In genomic region chr2:49840573-49840972, GRCm38 (mm10) we compare ENCODE assay signal across 8 mouse cellular contexts. TPM values are rescaled to one million over a fixed set of nuclear protein-coding genes. Genes with fewer than 3 reads are reported as not detected.
A peak's percentile ranks its signal among the peaks of the same experiment; 100 is the strongest.
DNase-seq lines count a peak whose midpoint lies in the region; ATAC-seq and TF ChIP-seq lines count a peak whose summit lies in the region.

No protein-coding gene starts in this region.

- H3K9ac ChIP-seq in forebrain, embryonic 12.5 days = no peak overlapping the region
- H3K9ac ChIP-seq in forebrain, embryonic 11.5 days (ENCODE audit: low read length) = no peak overlapping the region
- H3K9ac ChIP-seq in forebrain, embryonic 16.5 days (replicated peaks; ENCODE audit: low read depth, low read length) = no peak overlapping the region
- no peak overlapping the region for H3K9ac ChIP-seq in midbrain, postnatal 0 days (replicated peaks; ENCODE audit: low read length, poor library complexity, severe bottlenecking)

- H3K27me3 ChIP-seq in forebrain, embryonic 12.5 days = no peaks in the 10 kb centered on the region; the same call in none of the 2 replicates
- H3K27me3 ChIP-seq in forebrain, embryonic 11.5 days (ENCODE audit: control insufficient read depth, insufficient read depth, low read length) = no peaks in the 10 kb centered on the region
- no peaks in the 10 kb centered on the region for H3K27me3 ChIP-seq in Patski
- H3K27me3 ChIP-seq in forebrain, embryonic 16.5 days (replicated peaks; ENCODE audit: control insufficient read depth, insufficient read depth, low read length) = no peaks in the 10 kb centered on the region
- no peaks in the 10 kb centered on the region for H3K27me3 ChIP-seq in midbrain, postnatal 0 days (ENCODE audit: insufficient read depth, low read length)

- no peak overlapping the region for H3K4me3 ChIP-seq in forebrain, embryonic 12.5 days (replicated peaks)
- H3K4me3 ChIP-seq in forebrain, embryonic 11.5 days (ENCODE audit: low read depth, low read length) = no peak overlapping the region
- H3K4me3 ChIP-seq in forebrain, embryonic 16.5 days (replicated peaks; ENCODE audit: low read length) = no peak overlapping the region
- H3K4me3 ChIP-seq in midbrain, postnatal 0 days (ENCODE audit: low read depth, low read length) = no peak overlapping the region

- no peak for DNase-seq in forebrain, embryonic 11.5 days (ENCODE audit: low spot score)
- peak; percentile 71 for DNase-seq in Patski (ENCODE audit: low read depth, low spot score)
- peak; percentile 28 to 45 for DNase-seq in kidney, adult 8-10 months
- peak; percentile 89 for DNase-seq in midbrain, postnatal 0 days (ENCODE audit: low spot score)
- no peak for DNase-seq in left cerebral cortex, postnatal 36 days (ENCODE audit: low spot score in 2 of 2)

- no peaks in the 10 kb centered on the region for H3K36me3 ChIP-seq in forebrain, embryonic 12.5 days (replicated peaks)
- H3K36me3 ChIP-seq in forebrain, embryonic 11.5 days (ENCODE audit: control insufficient read depth, insufficient read depth, low read length) = no peaks in the 10 kb centered on the region
- H3K36me3 ChIP-seq in forebrain, embryonic 16.5 days (ENCODE audit: control insufficient read depth, insufficient read depth) = no peaks in the 10 kb centered on the region
- H3K36me3 ChIP-seq in midbrain, postnatal 0 days (ENCODE audit: insufficient read depth, low read length) = no peaks in the 10 kb centered on the region

- 54% methylated on average over 6 of the region's 6 CpGs for WGBS in forebrain, embryonic 12.5 days
- whole genome bisulfite sequencing in forebrain, embryonic 11.5 days = 68% methylated on average over 6 of the region's 6 CpGs
- WGBS in forebrain, embryonic 16.5 days = 32% methylated on average over 6 of the region's 6 CpGs
- WGBS in midbrain, postnatal 0 days = 51% methylated on average over 6 of the region's 6 CpGs

- intact Hi-C loops in left cerebral cortex, postnatal 36 days (cut with DNase I) = no loop called here

- no peak overlapping the region for H3K4me2 ChIP-seq in forebrain, embryonic 12.5 days
- no peak overlapping the region for H3K4me2 ChIP-seq in forebrain, embryonic 11.5 days (ENCODE audit: low read depth, low read length, severe bottlenecking)
- H3K4me2 ChIP-seq in forebrain, embryonic 16.5 days (ENCODE audit: low read length) = no peak overlapping the region
- no peak overlapping the region for H3K4me2 ChIP-seq in midbrain, postnatal 0 days (ENCODE audit: low read depth, low read length, poor library complexity, severe bottlenecking)

- in situ Hi-C loops in Patski (cut with MboI; ENCODE audit: low pct_unique_long_range_greater_than_20kb) = no loop called here

- POLR2A ChIA-PET in Patski (lab: Charles Lee) = interaction anchor here (0.7 to 0.9 kb wide), 3 partner anchors 11 to 447 kb away, joined by 3 read pairs; no protein-coding TSS in a partner anchor

- peaks cover 19% of the 10 kb centered on the region for H3K4me1 ChIP-seq in forebrain, embryonic 12.5 days
- H3K4me1 ChIP-seq in forebrain, embryonic 11.5 days (replicated peaks; ENCODE audit: control insufficient read depth, insufficient read depth, low read length) = 0 out of 2 replicates have a peak, but pooled peaks cover 7% of the 10 kb centered on the region
- peaks cover 21% of the 10 kb centered on the region for H3K4me1 ChIP-seq in forebrain, embryonic 16.5 days (replicated peaks; ENCODE audit: control insufficient read depth, insufficient read depth, low read length)
- peaks cover 3% of the 10 kb centered on the region; the same call in 1 of the 2 replicates for H3K4me1 ChIP-seq in midbrain, postnatal 0 days (ENCODE audit: insufficient read depth, low read length)

- peak; percentile 22; the same call in 1 of the 2 replicates for ATAC-seq in forebrain, embryonic 12.5 days (ENCODE audit: low FRiP score)
- no peak for ATAC-seq in forebrain, embryonic 11.5 days (replicated peaks; ENCODE audit: low FRiP score)
- peak; percentile 98 for ATAC-seq in Patski
- peak; percentile 90 for ATAC-seq in forebrain, embryonic 16.5 days
- ATAC-seq in midbrain, postnatal 0 days (ENCODE audit: low FRiP score) = peak; percentile 56; the same call in 1 of the 2 replicates
- ATAC-seq in erythroblast, adult 5-6 weeks (replicated peaks; ENCODE audit: low FRiP score, poor library complexity, severe bottlenecking) = no peak

- H3K27ac ChIP-seq in forebrain, embryonic 12.5 days = no peak overlapping the region
- no peak overlapping the region for H3K27ac ChIP-seq in forebrain, embryonic 11.5 days (ENCODE audit: low read depth, low read length)
- H3K27ac ChIP-seq in forebrain, embryonic 16.5 days (ENCODE audit: low read length) = no peak overlapping the region; the same call in 1 of the 2 replicates
- no peak overlapping the region for H3K27ac ChIP-seq in midbrain, postnatal 0 days (ENCODE audit: low read depth, low read length)

- CTCF ChIA-PET in Patski (lab: Charles Lee) = interaction anchor here (0.8 to 2.0 kb wide), 7 partner anchors 9 to 76 kb away, joined by 3 to 5 read pairs (median 3); no protein-coding TSS in a partner anchor

- no peaks in the 10 kb centered on the region for H3K9me3 ChIP-seq in forebrain, embryonic 12.5 days
- H3K9me3 ChIP-seq in forebrain, embryonic 11.5 days (ENCODE audit: control insufficient read depth, low read length) = no peaks in the 10 kb centered on the region
- H3K9me3 ChIP-seq in forebrain, embryonic 16.5 days (ENCODE audit: control insufficient read depth, low read length) = no peaks in the 10 kb centered on the region
- H3K9me3 ChIP-seq in midbrain, postnatal 0 days (ENCODE audit: low read length) = no peaks in the 10 kb centered on the region

- no peak for TF ChIP-seq CTCF in Patski (IDR thresholded peaks at IDR 0.05)
- TF ChIP-seq CTCF in midbrain, postnatal 0 days (IDR thresholded peaks at IDR 0.05) = no peak

RNA-seq across cellular contexts. Expression of gene Lypd6b, which starts 53.1 kb away (rescaled TPM):
- polyA plus RNA-seq in forebrain, embryonic 12.5 days (2016; fragmentation: Nextera tagmentation; extraction: Ambion mirVana) = 1.6 and 2.3 TPM in 2 replicates
- polyA plus RNA-seq in forebrain, embryonic 11.5 days (2014; fragmentation: Nextera tagmentation; extraction: Ambion mirVana) = 0.92 and 2.4 TPM in 2 replicates
- polyA plus RNA-seq in Patski (2021) = 0.03 TPM
- polyA plus RNA-seq in forebrain, embryonic 16.5 days (2015; fragmentation: Nextera tagmentation; extraction: Ambion mirVana) = 8.7 and 12.4 TPM in 2 replicates
- 18.6 and 22.5 TPM in 2 replicates for total RNA-seq in midbrain, postnatal 0 days (2014; rRNA removed)
- 28.1 and 31.1 TPM in 2 replicates for polyA plus RNA-seq in midbrain, postnatal 0 days (2015; fragmentation: Nextera tagmentation; extraction: Ambion mirVana)
- total RNA-seq in erythroblast, adult 5-6 weeks (2015; ENCODE audit: low replicate concordance) = not detected in 2 replicates
- not detected in 2 replicates for total RNA-seq in erythroblast, adult 5-6 weeks (2017; ENCODE audit: low replicate concordance)
- total RNA-seq in left cerebral cortex, postnatal 36 days (2021) = 1 to 10 TPM; 7.8 to 9.0 TPM

Comparison
In these comparisons a context has a peak if more than half of its experiments do, and no peak if none do; other contexts are left out.
1. ATAC-seq: peak in forebrain, embryonic 12.5 days (single experiment), Patski (single experiment), forebrain, embryonic 16.5 days (single experiment) and midbrain, postnatal 0 days (single experiment); none in forebrain, embryonic 11.5 days (single experiment) and erythroblast, adult 5-6 weeks (single experiment).
2. DNase-seq: peak in Patski (single experiment), kidney, adult 8-10 months (2 of 2) and midbrain, postnatal 0 days (single experiment); none in forebrain, embryonic 11.5 days (single experiment) and left cerebral cortex, postnatal 36 days (0 of 2).